Mouse (Mus musculus) embryonic stem cell, embryonic (primary cell): ENCODE data around the gene Lypla2.

Source experiments
- CTCF ChIA-PET, 4 experiments: fragments of 300-600 bp in 2 of 4; fragments of 350-600 bp in 2 of 4; sonication (Branson Sonifier 250); formaldehyde crosslinking; loops; one replicate each; lab custom pipeline; 2022; ENCODE audit warnings: inconsistent platforms in 2 of 4; lab: Charles Lee
- POLR2A ChIA-PET, 4 experiments: fragments of 300-600 bp in 2 of 4; fragments of 350-600 bp in 2 of 4; sonication (Branson Sonifier 250); formaldehyde crosslinking; loops; one replicate each; lab custom pipeline; 2022; ENCODE audit warnings: antibody characterized with exemption in 4 of 4, inconsistent platforms in 1 of 4; lab: Charles Lee

Lypla2 gene

GRCm38 (mm10) chr4:135926195-135926808, 46.1 kb downstream of the Lypla2 start:
- CTCF ChIA-PET: interaction anchor here in 2 of 4 experiments (0.6 to 1.8 kb wide), 8 partner anchors 13 to 972 kb away, joined by 3 to 5 read pairs (median 3); partner anchors contain the start of gene Pithd1 (in 1 of the 2)

GRCm38 (mm10) chr4:135925341-135925740, 47.1 kb downstream of the Lypla2 start:
- ChIA-PET CTCF (interaction anchor here in 1 of 4 experiments (0.6 to 1.8 kb wide), 2 partner anchors 36 to 62 kb away, joined by 3 to 4 read pairs; partner anchors contain the start of gene Pithd1), POLR2A (interaction anchor here in 3 of 4 experiments (0.8 to 3.9 kb wide), 16 partner anchors 8 to 86 kb away, joined by 3 to 18 read pairs (median 4); partner anchors contain the start of genes Hmgcl (in 1 of the 3) and Srsf10 (in 1 of the 3))

More at GRCm38 (mm10) chr4:135926195-135926808, 46.1 kb downstream of the Lypla2 start:
- POLR2A ChIA-PET: interaction anchor here in 3 of 4 experiments (0.6 to 3.9 kb wide), 28 partner anchors 9 to 515 kb away, joined by 3 to 19 read pairs (median 4); partner anchors contain the start of genes Hmgcl (in 2 of the 3), Gale (in 1 of the 3), Pnrc2 (in 1 of the 3) and Rpl11 (in 1 of the 3)

- CTCF ChIA-PET: interaction anchor here in 1 of 4 experiments (0.6 kb wide), 1 partner anchor 38 kb away, joined by 3 read pairs; no protein-coding TSS in a partner anchor
- POLR2A ChIA-PET: interaction anchor here in 1 of 4 experiments (0.6 to 4.7 kb wide), 4 partner anchors 9 to 36 kb away, joined by 3 to 40 read pairs (median 3); no protein-coding TSS in a partner anchor
These were observed 48.0 kb downstream of the Lypla2 start for GRCm38 (mm10) chr4:135924418-135924817.

GRCm38 (mm10) chr4:135922190-135922589, 50.2 kb downstream of the Lypla2 start:
- ChIA-PET CTCF (interaction anchor here in 1 of 4 experiments (3.3 kb wide), 1 partner anchor 28 kb away, joined by 30 read pairs; the partner anchor contains the start of gene Cnr2), POLR2A (interaction anchor here in 3 of 4 experiments (0.5 to 4.7 kb wide), 9 partner anchors 8 to 101 kb away, joined by 3 to 40 read pairs (median 14); partner anchors contain the start of genes Cnr2 (in 1 of the 3) and Hmgcl (in 1 of the 3))

- POLR2A ChIA-PET: interaction anchor here in 3 of 4 experiments (0.5 to 4.7 kb wide), 47 partner anchors 8 to 364 kb away, joined by 3 to 40 read pairs (median 5); partner anchors contain the start of genes Cnr2 (in 2 of the 3), Pithd1 (in 2 of the 3), Hmgcl (in 1 of the 3) and Pnrc2 (in 1 of the 3)
- CTCF ChIA-PET: interaction anchor here (0.6 to 3.8 kb wide), 73 partner anchors 8 to 1614 kb away, joined by 3 to 44 read pairs (median 5); partner anchors contain the start of genes Hmgcl (in 2 of the 4), Cnr2 (in 1 of the 4), Gale (in 1 of the 4) and Id3 (in 1 of the 4)
These were observed 50.9 kb downstream of the Lypla2 start for GRCm38 (mm10) chr4:135921257-135922120.

GRCm38 (mm10) chr4:135920304-135921241, 51.9 kb downstream of the Lypla2 start, which contains the start of gene Fuca1:
TSS of gene Fuca1 (plus strand) at chr4:135920735.
- ChIA-PET CTCF (interaction anchor here (0.5 to 3.8 kb wide), 104 partner anchors 9 to 1613 kb away, joined by 3 to 44 read pairs (median 4); partner anchors contain the start of genes Hmgcl (in 2 of the 4), Pithd1 (in 2 of the 4), Cnr2 (in 1 of the 4) and Gale (in 1 of the 4)), POLR2A (interaction anchor here in 3 of 4 experiments (0.6 to 4.7 kb wide), 56 partner anchors 9 to 711 kb away, joined by 3 to 40 read pairs (median 4); partner anchors contain the start of genes Cnr2 (in 2 of the 3), Hmgcl (in 2 of the 3), Pithd1 (in 2 of the 3) and E2f2 (in 1 of the 3))

GRCm38 (mm10) chr4:135919280-135919639, 53.2 kb downstream of the Lypla2 start:
- CTCF ChIA-PET: interaction anchor here (0.6 to 3.8 kb wide), 30 partner anchors 8 to 425 kb away, joined by 3 to 44 read pairs (median 8); partner anchors contain the start of genes Cnr2 (in 1 of the 4), Gale (in 1 of the 4), Nipal3 (in 1 of the 4) and Stpg1 (in 1 of the 4)
- POLR2A ChIA-PET: interaction anchor here (0.6 to 4.1 kb wide), 16 partner anchors 8 to 88 kb away, joined by 3 to 35 read pairs (median 8); partner anchors contain the start of genes Cnr2 (in 1 of the 4), Hmgcl (in 1 of the 4) and Srsf10 (in 1 of the 4)

GRCm38 (mm10) chr4:135918635-135919279, 53.7 kb downstream of the Lypla2 start:
- ChIA-PET POLR2A (interaction anchor here in 2 of 4 experiments (1.9 to 4.1 kb wide), 6 partner anchors 11 to 29 kb away, joined by 5 to 35 read pairs (median 10); partner anchors contain the start of genes Cnr2 (in 1 of the 2) and Hmgcl (in 1 of the 2)), CTCF (interaction anchor here (0.5 to 3.8 kb wide), 15 partner anchors 8 to 536 kb away, joined by 3 to 44 read pairs (median 8); partner anchors contain the start of gene Cnr2 (in 1 of the 4))
